Mouse (Mus musculus) CH12.LX (cell line): ENCODE data around the gene Ptpn14. TPM values are rescaled to one million over a fixed set of nuclear protein-coding genes. Genes with fewer than 3 reads are reported as not detected.

Experiments
- DNase-seq: peaks from one replicate; pipeline ENCODE4 v3.0.0-alpha.2; 2013; ENCODE audit errors: extremely low read depth
- H3K27ac ChIP-seq: 2 replicates; pipeline ENCODE4 v1.5.1; 2012; ENCODE audit warnings: low read depth, mild to moderate bottlenecking, control low read depth, moderate library complexity; ENCODE audit not compliant: insufficient read depth
- H3K27me3 ChIP-seq: replicated peaks from 2 replicates; pipeline ENCODE3; 2012; ENCODE audit warnings: inconsistent platforms
- H3K36me3 ChIP-seq, 2 experiments: replicated peaks in 1 of 2; 2 replicates each; pipeline versions ENCODE3 to v1.6.1; 2012; ENCODE audit warnings: inconsistent platforms in 1 of 2, low read length in 1 of 2, mild to moderate bottlenecking in 1 of 2, mixed read lengths in 1 of 2, moderate library complexity in 1 of 2; ENCODE audit not compliant: control insufficient read depth in 1 of 2, insufficient read depth in 1 of 2
- H3K4me1 ChIP-seq, 2 experiments: 2 replicates each; pipeline ENCODE4 v1.6.1; 2012; ENCODE audit warnings: inconsistent platforms in 1 of 2, moderate library complexity in 1 of 2; ENCODE audit not compliant: insufficient read depth in 2 of 2, control insufficient read depth in 1 of 2
- H3K4me2 ChIP-seq: 2 replicates; pipeline ENCODE4 v1.6.1; 2012; ENCODE audit warnings: low read depth, mild to moderate bottlenecking, control low read depth; ENCODE audit not compliant: poor library complexity, insufficient read depth, severe bottlenecking
- H3K4me3 ChIP-seq, 3 experiments: fragments of 150-350 bp in 1 of 3; sonication (generic) in 1 of 3; replicated peaks in 1 of 3; 2 replicates each; pipeline versions ENCODE3 to v1.5.1; 2011 to 2012; ENCODE audit warnings: low read depth in 2 of 3, low read length in 2 of 3, mild to moderate bottlenecking in 2 of 3, moderate library complexity in 2 of 3, control low read depth in 1 of 3, improper control_type of control experiment in 1 of 3, inconsistent platforms in 1 of 3, mixed read lengths in 1 of 3; ENCODE audit not compliant: poor library complexity in 1 of 3
- H3K79me2 ChIP-seq: replicated peaks from 2 replicates; pipeline ENCODE4 v1.6.1; 2012; ENCODE audit warnings: mild to moderate bottlenecking, moderate library complexity; ENCODE audit not compliant: control insufficient read depth, poor library complexity, insufficient read depth, severe bottlenecking; ENCODE audit errors: extremely low read depth
- H3K9ac ChIP-seq: 2 replicates; pipeline ENCODE4 v1.6.1; 2012; ENCODE audit warnings: low read depth, mild to moderate bottlenecking, control low read depth, moderate library complexity; ENCODE audit not compliant: insufficient read depth
- H3K9me3 ChIP-seq: replicated peaks from 2 replicates; pipeline ENCODE3; 2012; ENCODE audit warnings: low read length, inconsistent platforms, mixed read lengths
- CHD2 ChIP-seq: IDR thresholded peaks from 2 replicates; pipeline ENCODE4 v1.6.1; 2011; ENCODE audit warnings: low read length, improper control_type of control experiment
- ELF1 ChIP-seq: IDR thresholded peaks from 2 replicates; pipeline ENCODE4 v1.6.1; 2014; ENCODE audit warnings: low read depth, mild to moderate bottlenecking, inconsistent platforms, low read length, improper control_type of control experiment
- GABPA ChIP-seq: IDR thresholded peaks from 2 replicates; pipeline ENCODE4 v1.6.1; 2012; ENCODE audit warnings: low read depth, low read length, improper control_type of control experiment, inconsistent platforms; ENCODE audit not compliant: insufficient replicate concordance
- KAT2A ChIP-seq: IDR thresholded peaks from 2 replicates; pipeline ENCODE4 v1.6.1; 2012; ENCODE audit warnings: low read length, improper control_type of control experiment, inconsistent platforms; ENCODE audit not compliant: insufficient replicate concordance
- MAFK ChIP-seq: IDR thresholded peaks from 2 replicates; pipeline ENCODE4 v1.6.1; 2011; ENCODE audit warnings: low read length, improper control_type of control experiment; ENCODE audit not compliant: insufficient replicate concordance
- MAX ChIP-seq: IDR thresholded peaks from 2 replicates; pipeline ENCODE4 v1.6.1; 2011; ENCODE audit warnings: low read length, improper control_type of control experiment
- MYC ChIP-seq: IDR thresholded peaks from 2 replicates; pipeline ENCODE4 v1.6.1; 2011; ENCODE audit warnings: low read depth, mild to moderate bottlenecking, improper control_type of control experiment, low read length
- POLR2A ChIP-seq: IDR thresholded peaks from 2 replicates; pipeline ENCODE4 v1.6.1; 2011; ENCODE audit warnings: low read depth, mild to moderate bottlenecking, improper control_type of control experiment, low read length
- RCOR1 ChIP-seq: conservative IDR thresholded peaks from 2 replicates; pipeline ENCODE4 v1.6.1; 2012; ENCODE audit warnings: low read depth, mild to moderate bottlenecking, inconsistent platforms, low read length, improper control_type of control experiment
- TBP ChIP-seq: conservative IDR thresholded peaks from 2 replicates; pipeline ENCODE4 v1.6.1; 2011; ENCODE audit warnings: low read depth, low read length, improper control_type of control experiment
- UBTF ChIP-seq: IDR thresholded peaks from 2 replicates; pipeline ENCODE4 v1.6.1; 2012; ENCODE audit warnings: low read depth, mild to moderate bottlenecking, inconsistent platforms, low read length, improper control_type of control experiment, moderate library complexity
- USF1 ChIP-seq: IDR thresholded peaks from 2 replicates; pipeline ENCODE4 v1.6.1; 2014; ENCODE audit warnings: low read depth, mild to moderate bottlenecking, inconsistent platforms, low read length, improper control_type of control experiment
- USF2 ChIP-seq: conservative IDR thresholded peaks from 2 replicates; pipeline ENCODE4 v1.6.1; 2011; ENCODE audit warnings: low read depth, low read length, improper control_type of control experiment
- ZKSCAN1 ChIP-seq: IDR thresholded peaks from 2 replicates; pipeline ENCODE4 v1.6.1; 2012; ENCODE audit warnings: low read depth, inconsistent platforms, low read length, improper control_type of control experiment, borderline replicate concordance
- ZMIZ1 ChIP-seq: IDR thresholded peaks from 2 replicates; pipeline ENCODE4 v1.6.1; 2012; ENCODE audit warnings: low read depth, mild to moderate bottlenecking, inconsistent platforms, low read length, improper control_type of control experiment
- dilution Hi-C: fragments of 300-500 bp; cut with MboI; formaldehyde crosslinking; loops from 2 replicates; pipeline ENCODE4 v1.14.3; 2020; ENCODE audit warnings: low sequenced_read_pairs; ENCODE audit not compliant: extremely low pct_unique_long_range_greater_than_20kb, extremely low pct_ligation_motif_present
- in situ Hi-C: fragments of 300-500 bp; cut with MboI; formaldehyde crosslinking; loops from 3 replicates; pipeline ENCODE4 v1.14.3; 2019; ENCODE audit warnings: low sequenced_read_pairs, low pct_ligation_motif_present, low pct_unique_long_range_greater_than_20kb, mixed read lengths
- polyA plus RNA-seq: library from polyadenylated mRNA; unstranded; fragments of >175 nt; gene quantifications from 2 replicates; pipeline ENCODE4 v1.2.1, GENCODE M21; 2012; ENCODE audit warnings: low read depth; ENCODE audit not compliant: insufficient read length
- total RNA-seq, 2 experiments: library from RNA; depleted of rRNA; stranded (reverse); fragments of 300-350 nt in 1 of 2; fragments of >200 nt in 1 of 2; gene quantifications; 2 replicates each; pipeline ENCODE4 v1.2.3; 2012 to 2014

The Ptpn14 gene
- under 0.01 and 0.04 TPM in 2 replicates for total RNA-seq (2012; rRNA removed)
- not detected in 2 replicates for total RNA-seq (2014; rRNA removed)
- 0.10 and 0.37 TPM in 2 replicates for polyA plus RNA-seq

GRCm38 (mm10) chr1:189727884-189728783 is at the start of gene Ptpn14:
Gene Ptpn14, plus strand, starts transcription at chr1:189728268.
- H3K4me1 ChIP-seq: peaks cover 0 to 15% of the 10 kb centered on the region in 2 experiments; a peak in 2 of 4 replicates
- no peak within 1 kb of the TSS for H3K4me2 ChIP-seq
- no peaks in the 10 kb centered on the region for H3K27me3 ChIP-seq
- no peak within 1 kb of the TSS for H3K9ac ChIP-seq
- no peak within 1 kb of the TSS for H3K4me3 ChIP-seq
- dilution Hi-C loops: no loop called here
- DNase-seq: no peak
- no peak within 1 kb of the TSS for H3K27ac ChIP-seq
- no peaks in the 10 kb centered on the region for H3K36me3 ChIP-seq
- in situ Hi-C loops: no loop called here
- H3K9me3 ChIP-seq: peaks cover 8% of the 10 kb centered on the region
- H3K79me2 ChIP-seq: no peaks in the 10 kb centered on the region
- no peak for TF ChIP-seq ZMIZ1
- no peak for TF ChIP-seq MAFK
- TF ChIP-seq CHD2: no peak
- TF ChIP-seq ZKSCAN1: no peak
- no peak for TF ChIP-seq TBP
- no peak for TF ChIP-seq POLR2A
- TF ChIP-seq KAT2A: no peak
- TF ChIP-seq MAX: no peak
- no peak for TF ChIP-seq USF1
- TF ChIP-seq MYC: no peak
- TF ChIP-seq RCOR1: no peak
- no peak for TF ChIP-seq ELF1

GRCm38 (mm10) chr1:189679555-189679954 is 48.5 kb upstream of the Ptpn14 start:
- Histone ChIP-seq H3K4me3 (no peak overlapping the region), H3K9me3 (no peaks in the 10 kb centered on the region), H3K79me2 (no peaks in the 10 kb centered on the region; the same call in 1 of the 2 replicates), H3K9ac (no peak overlapping the region), H3K4me1 (no peaks in the 10 kb centered on the region), H3K27ac (no peak overlapping the region), H3K36me3 (peaks cover 35 to 88% of the 10 kb centered on the region in 2 experiments), H3K4me2 (no peak overlapping the region), H3K27me3 (no peaks in the 10 kb centered on the region)
- in situ Hi-C loops: no loop called here
- dilution Hi-C loops: no loop called here
- TF ChIP-seq GABPA: no peak
- no peak for TF ChIP-seq USF1
- TF ChIP-seq UBTF: no peak
- no peak for TF ChIP-seq USF2
- no peak for DNase-seq
